Mouse (Mus musculus) gastrocnemius, postnatal 25 days (tissue): ENCODE results near the gene Prop1. TPM values are rescaled to one million over a fixed set of nuclear protein-coding genes. Genes with fewer than 3 reads are reported as not detected.

Source experiments
- total RNA-seq, 2 experiments: library from RNA; stranded (reverse); gene quantifications; 1 replicate in 1 of 2; 2 replicates in 1 of 2; pipeline ENCODE4 v1.2.3; 2021

Prop1 gene
- total RNA-seq, 2 experiments from 2014 or later: not detected

Other genes with a start within 250 kb of the Prop1 start
- gene Zfp354c, start 126.0 kb downstream of the Prop1 start, total RNA-seq: 1 to 10 TPM; 4.3 to 5.0 TPM
- 1 to 10 TPM; 1.6 to 1.8 TPM for gene Zfp879, start 112.2 kb downstream of the Prop1 start, total RNA-seq
- gene Grm6, start 103.1 kb downstream of the Prop1 start, total RNA-seq: not detected
- 1 to 10 TPM; 1.8 TPM for gene Zfp454, start 66.1 kb downstream of the Prop1 start, total RNA-seq
- gene Zfp2, start 37.6 kb downstream of the Prop1 start, total RNA-seq: 1 to 10 TPM; 4.5 to 5.4 TPM
- gene Zfp354b, start 22.1 kb downstream of the Prop1 start, total RNA-seq: 1 to 10 TPM; 1.3 to 1.7 TPM
- gene 4933414I15Rik, start 10.0 kb downstream of the Prop1 start, total RNA-seq: not detected
- not detected for gene Olfr1378, start 12.8 kb upstream of the Prop1 start, total RNA-seq
- gene Olfr1377, start 28.2 kb upstream of the Prop1 start, total RNA-seq: not detected
- gene Olfr51, start 49.8 kb upstream of the Prop1 start, total RNA-seq: not detected
- gene Olfr54, start 60.5 kb upstream of the Prop1 start, total RNA-seq: not detected
- not detected for gene Olfr1375, start 94.3 kb upstream of the Prop1 start, total RNA-seq
- gene Zfp354a, start 105.5 kb upstream of the Prop1 start, total RNA-seq: 1 to 10 TPM; 3.4 to 4.0 TPM